Mouse (Mus musculus): ENCODE measurements around the gene Msi2. TPM values are rescaled to one million over a fixed set of nuclear protein-coding genes. Genes with fewer than 3 reads are reported as not detected.

Msi2 gene
- polyA plus RNA-seq, 1 experiment from 2014 or later: 40.1 TPM

GRCm38 (mm10) chr11:88294394-88294710 lies 424.0 kb downstream of the Msi2 start:
- ATAC-seq (ENCODE audit: low FRiP score) (no peak), DNase-seq (ENCODE audit: low spot score) (no peak)
- H3K36me3 ChIP-seq (ENCODE audit: control insufficient read depth, insufficient read depth, low read length): no peaks in the 10 kb centered on the region
- peak overlapping the region; percentile 38 for H3K4me2 ChIP-seq (replicated peaks; ENCODE audit: low read depth, low read length)
- peak overlapping the region; percentile 30 for H3K4me3 ChIP-seq (ENCODE audit: low read depth, low read length)
- H3K4me1 ChIP-seq (replicated peaks; ENCODE audit: control insufficient read depth, insufficient read depth, low read length): peaks cover 7% of the 10 kb centered on the region
- peak overlapping the region; percentile 80 for H3K27ac ChIP-seq (ENCODE audit: low read depth, low read length)
- no peaks in the 10 kb centered on the region; the same call in 1 of the 2 replicates for H3K27me3 ChIP-seq (ENCODE audit: control insufficient read depth, insufficient read depth, low read length)
- 19% methylated on average over 17 of the region's 17 CpGs for WGBS
- H3K9ac ChIP-seq (ENCODE audit: low read depth, low read length): peak overlapping the region; percentile 60
- H3K9me3 ChIP-seq (ENCODE audit: control insufficient read depth, low read length): no peaks in the 10 kb centered on the region

GRCm38 (mm10) chr11:88293631-88294393 lies 424.5 kb downstream of the Msi2 start, which contains the start of gene Ccdc182:
TSS of gene Ccdc182 (plus strand) at chr11:88294058.
- H3K9me3 ChIP-seq (ENCODE audit: control insufficient read depth, low read length): no peaks in the 10 kb centered on the region
- H3K27me3 ChIP-seq (ENCODE audit: control insufficient read depth, insufficient read depth, low read length): no peaks in the 10 kb centered on the region; the same call in 1 of the 2 replicates
- H3K4me3 ChIP-seq (ENCODE audit: low read depth, low read length): peak within 1 kb of the TSS; percentile 30
- H3K9ac ChIP-seq (ENCODE audit: low read depth, low read length): peak within 1 kb of the TSS; percentile 60
- H3K4me1 ChIP-seq (replicated peaks; ENCODE audit: control insufficient read depth, insufficient read depth, low read length): peaks cover 8% of the 10 kb centered on the region
- 28% methylated on average over 20 of the region's 20 CpGs for WGBS
- no peaks in the 10 kb centered on the region for H3K36me3 ChIP-seq (ENCODE audit: control insufficient read depth, insufficient read depth, low read length)
- DNase-seq (ENCODE audit: low spot score): peak; percentile 57
- peak within 1 kb of the TSS; percentile 80 for H3K27ac ChIP-seq (ENCODE audit: low read depth, low read length)
- H3K4me2 ChIP-seq (replicated peaks; ENCODE audit: low read depth, low read length): peak within 1 kb of the TSS; percentile 38
- ATAC-seq (ENCODE audit: low FRiP score): peak; percentile 28; the same call in 1 of the 2 replicates

GRCm38 (mm10) chr11:88291688-88292087 lies 426.6 kb downstream of the Msi2 start:
- H3K4me2 ChIP-seq (replicated peaks; ENCODE audit: low read depth, low read length): no peak overlapping the region
- H3K4me3 ChIP-seq (ENCODE audit: low read depth, low read length): no peak overlapping the region
- peaks cover 12% of the 10 kb centered on the region for H3K4me1 ChIP-seq (replicated peaks; ENCODE audit: control insufficient read depth, insufficient read depth, low read length)
- DNase-seq (ENCODE audit: low spot score): peak; percentile 62
- WGBS: 46% methylated on average over 4 of the region's 4 CpGs
- H3K9me3 ChIP-seq (ENCODE audit: control insufficient read depth, low read length): no peaks in the 10 kb centered on the region
- no peaks in the 10 kb centered on the region for H3K36me3 ChIP-seq (ENCODE audit: control insufficient read depth, insufficient read depth, low read length)
- no peaks in the 10 kb centered on the region; the same call in 1 of the 2 replicates for H3K27me3 ChIP-seq (ENCODE audit: control insufficient read depth, insufficient read depth, low read length)
- no peak for ATAC-seq (ENCODE audit: low FRiP score)
- no peak overlapping the region for H3K9ac ChIP-seq (ENCODE audit: low read depth, low read length)
- H3K27ac ChIP-seq (ENCODE audit: low read depth, low read length): no peak overlapping the region

GRCm38 (mm10) chr11:88291245-88291644 lies 427.1 kb downstream of the Msi2 start:
- Histone ChIP-seq H3K4me1 (replicated peaks; ENCODE audit: control insufficient read depth, insufficient read depth, low read length) (peaks cover 13% of the 10 kb centered on the region), H3K9ac (ENCODE audit: low read depth, low read length) (no peak overlapping the region), H3K27me3 (ENCODE audit: control insufficient read depth, insufficient read depth, low read length) (no peaks in the 10 kb centered on the region; the same call in 1 of the 2 replicates), H3K27ac (ENCODE audit: low read depth, low read length) (no peak overlapping the region), H3K4me2 (replicated peaks; ENCODE audit: low read depth, low read length) (no peak overlapping the region), H3K4me3 (ENCODE audit: low read depth, low read length) (no peak overlapping the region), H3K36me3 (ENCODE audit: control insufficient read depth, insufficient read depth, low read length) (no peaks in the 10 kb centered on the region), H3K9me3 (ENCODE audit: control insufficient read depth, low read length) (no peaks in the 10 kb centered on the region)
- DNase-seq (ENCODE audit: low spot score) (no peak), ATAC-seq (ENCODE audit: low FRiP score) (no peak)
- WGBS: 67% methylated on average over 4 of the region's 4 CpGs

Other genes starting within 250 kb of the Msi2 start
- gene Akap1, start 146.1 kb upstream of the Msi2 start, polyA plus RNA-seq (2014; fragmentation: Nextera tagmentation; extraction: Ambion mirVana): 14.0 and 14.2 TPM in 2 replicates
- gene Scpep1, start 237.0 kb upstream of the Msi2 start, polyA plus RNA-seq (2014; fragmentation: Nextera tagmentation; extraction: Ambion mirVana): 59.4 and 61.8 TPM in 2 replicates
- not detected in 2 replicates for gene Elobl, start 248.4 kb upstream of the Msi2 start, polyA plus RNA-seq (2014; fragmentation: Nextera tagmentation; extraction: Ambion mirVana)

Measured in hindbrain, embryonic 11.5 days (tissue).